Mouse (Mus musculus): ENCODE measurements around the gene Gm12569. TPM values are rescaled to one million over a fixed set of nuclear protein-coding genes. Genes with fewer than 3 reads are reported as not detected.

The Gm12569 gene
- not detected in 2 replicates for polyA plus RNA-seq (2015; fragmentation: Nextera tagmentation; extraction: Ambion mirVana)

- no peak within 1 kb of the TSS for H3K9ac ChIP-seq
- H3K4me3 ChIP-seq = no peak within 1 kb of the TSS
- H3K4me2 ChIP-seq = no peak within 1 kb of the TSS
- no peak within 1 kb of the TSS for H3K27ac ChIP-seq
- no peak for ATAC-seq (ENCODE audit: insufficient number of reproducible peaks, low FRiP score, low TSS enrichment, low read depth)
- H3K27me3 ChIP-seq = no peaks in the 10 kb centered on the region
- WGBS = 93% methylated on average over 11 of the region's 11 CpGs
- no peaks in the 10 kb centered on the region for H3K9me3 ChIP-seq
- H3K36me3 ChIP-seq = no peaks in the 10 kb centered on the region
- no peaks in the 10 kb centered on the region for H3K4me1 ChIP-seq
Observed at GRCm38 (mm10) chr11:51220308-51220707, at the start of gene Gm12569. Gene Gm12569, plus strand, starts transcription at chr11:51220473.

GRCm38 (mm10) chr11:51202726-51203125, 17.5 kb upstream of the Gm12569 start:
- no peak overlapping the region for H3K4me2 ChIP-seq
- H3K4me1 ChIP-seq = no peaks in the 10 kb centered on the region
- 84% methylated on average over 5 of the region's 5 CpGs for WGBS
- no peak for ATAC-seq (ENCODE audit: insufficient number of reproducible peaks, low FRiP score, low TSS enrichment, low read depth)
- no peak overlapping the region for H3K27ac ChIP-seq
- no peaks in the 10 kb centered on the region for H3K36me3 ChIP-seq
- no peaks in the 10 kb centered on the region for H3K9me3 ChIP-seq
- no peaks in the 10 kb centered on the region for H3K27me3 ChIP-seq
- no peak overlapping the region for H3K9ac ChIP-seq
- no peak overlapping the region for H3K4me3 ChIP-seq

- H3K27ac ChIP-seq = no peak overlapping the region
- 78% methylated on average over 3 of the region's 3 CpGs for WGBS
- no peaks in the 10 kb centered on the region for H3K36me3 ChIP-seq
- no peak overlapping the region for H3K9ac ChIP-seq
- no peaks in the 10 kb centered on the region for H3K4me1 ChIP-seq
- ATAC-seq (ENCODE audit: insufficient number of reproducible peaks, low FRiP score, low TSS enrichment, low read depth) = no peak
- H3K4me3 ChIP-seq = no peak overlapping the region
- H3K9me3 ChIP-seq = no peaks in the 10 kb centered on the region
- H3K27me3 ChIP-seq = no peaks in the 10 kb centered on the region
- H3K4me2 ChIP-seq = no peak overlapping the region
Observed at GRCm38 (mm10) chr11:51207758-51208157, 12.5 kb upstream of the Gm12569 start.

GRCm38 (mm10) chr11:51211426-51211825, 8.8 kb upstream of the Gm12569 start:
- Histone ChIP-seq H3K9me3 (no peaks in the 10 kb centered on the region), H3K27ac (no peak overlapping the region), H3K9ac (no peak overlapping the region), H3K27me3 (no peaks in the 10 kb centered on the region), H3K4me1 (no peaks in the 10 kb centered on the region), H3K36me3 (no peaks in the 10 kb centered on the region), H3K4me3 (no peak overlapping the region), H3K4me2 (no peak overlapping the region)
- 91% methylated on average over 5 of the region's 5 CpGs for WGBS
- no peak for ATAC-seq (ENCODE audit: insufficient number of reproducible peaks, low FRiP score, low TSS enrichment, low read depth)

- no peak overlapping the region for H3K4me2 ChIP-seq
- H3K9me3 ChIP-seq = no peaks in the 10 kb centered on the region
- no peaks in the 10 kb centered on the region for H3K36me3 ChIP-seq
- H3K27me3 ChIP-seq = no peaks in the 10 kb centered on the region
- ATAC-seq (ENCODE audit: insufficient number of reproducible peaks, low FRiP score, low TSS enrichment, low read depth) = no peak
- H3K9ac ChIP-seq = no peak overlapping the region
- no peak overlapping the region for H3K27ac ChIP-seq
- H3K4me1 ChIP-seq = no peaks in the 10 kb centered on the region
- whole genome bisulfite sequencing = 85% methylated on average over 7 of the region's 7 CpGs
- H3K4me3 ChIP-seq = no peak overlapping the region
Observed at GRCm38 (mm10) chr11:51214021-51214420, 6.3 kb upstream of the Gm12569 start.

- WGBS = 81% methylated on average over 12 of the region's 12 CpGs
- ATAC-seq (ENCODE audit: insufficient number of reproducible peaks, low FRiP score, low TSS enrichment, low read depth) = no peak
- H3K36me3 ChIP-seq = no peaks in the 10 kb centered on the region
- no peak overlapping the region for H3K4me3 ChIP-seq
- no peaks in the 10 kb centered on the region for H3K4me1 ChIP-seq
- no peaks in the 10 kb centered on the region for H3K27me3 ChIP-seq
- no peak overlapping the region for H3K27ac ChIP-seq
- H3K9ac ChIP-seq = no peak overlapping the region
- no peak overlapping the region for H3K4me2 ChIP-seq
- no peaks in the 10 kb centered on the region for H3K9me3 ChIP-seq
Observed at GRCm38 (mm10) chr11:51219396-51219980, 785 bp upstream of the Gm12569 start.

GRCm38 (mm10) chr11:51227104-51227503, 6.8 kb downstream of the Gm12569 start:
- ATAC-seq (ENCODE audit: insufficient number of reproducible peaks, low FRiP score, low TSS enrichment, low read depth) = no peak
- WGBS = 73% methylated on average over 4 of the region's 4 CpGs

GRCm38 (mm10) chr11:51234626-51235025, 14.4 kb downstream of the Gm12569 start:
- no peak for ATAC-seq (ENCODE audit: insufficient number of reproducible peaks, low FRiP score, low TSS enrichment, low read depth)
- WGBS = 77% methylated on average over 9 of the region's 9 CpGs
- Histone ChIP-seq H3K4me3 (no peak overlapping the region), H3K27me3 (no peaks in the 10 kb centered on the region), H3K9ac (no peak overlapping the region), H3K9me3 (no peaks in the 10 kb centered on the region), H3K4me1 (no peaks in the 10 kb centered on the region), H3K27ac (no peak overlapping the region), H3K4me2 (no peak overlapping the region), H3K36me3 (no peaks in the 10 kb centered on the region)

More at GRCm38 (mm10) chr11:51227104-51227503, 6.8 kb downstream of the Gm12569 start:
- H3K27me3 ChIP-seq = no peaks in the 10 kb centered on the region
- no peak overlapping the region for H3K4me3 ChIP-seq
- no peaks in the 10 kb centered on the region for H3K9me3 ChIP-seq
- no peaks in the 10 kb centered on the region for H3K4me1 ChIP-seq
- no peak overlapping the region for H3K9ac ChIP-seq
- no peaks in the 10 kb centered on the region for H3K36me3 ChIP-seq
- H3K27ac ChIP-seq = no peak overlapping the region
- no peak overlapping the region for H3K4me2 ChIP-seq

- Histone ChIP-seq H3K9me3 (no peaks in the 10 kb centered on the region), H3K4me3 (no peak overlapping the region), H3K4me2 (no peak overlapping the region), H3K27me3 (no peaks in the 10 kb centered on the region), H3K27ac (no peak overlapping the region), H3K36me3 (no peaks in the 10 kb centered on the region), H3K4me1 (no peaks in the 10 kb centered on the region), H3K9ac (no peak overlapping the region)
- 87% methylated on average over 2 of the region's 2 CpGs for WGBS
- no peak for ATAC-seq (ENCODE audit: insufficient number of reproducible peaks, low FRiP score, low TSS enrichment, low read depth)
Observed at GRCm38 (mm10) chr11:51242897-51243296, 22.6 kb downstream of the Gm12569 start.

- H3K4me2 ChIP-seq = no peak overlapping the region
- H3K4me1 ChIP-seq = no peaks in the 10 kb centered on the region
- no peaks in the 10 kb centered on the region for H3K36me3 ChIP-seq
- no peak overlapping the region for H3K9ac ChIP-seq
- H3K27me3 ChIP-seq = no peaks in the 10 kb centered on the region
- no peak overlapping the region for H3K4me3 ChIP-seq
- ATAC-seq (ENCODE audit: insufficient number of reproducible peaks, low FRiP score, low TSS enrichment, low read depth) = no peak
- WGBS = 90% methylated on average over 4 of the region's 4 CpGs
- H3K9me3 ChIP-seq = no peaks in the 10 kb centered on the region
- no peak overlapping the region for H3K27ac ChIP-seq
Observed at GRCm38 (mm10) chr11:51257006-51257405, 36.7 kb downstream of the Gm12569 start.

- Histone ChIP-seq H3K4me2 (peak within 1 kb of the TSS; percentile 95), H3K27ac (peak within 1 kb of the TSS; percentile 96), H3K9me3 (no peaks in the 10 kb centered on the region), H3K4me3 (peak within 1 kb of the TSS; percentile 85), H3K4me1 (peaks cover 25% of the 10 kb centered on the region), H3K9ac (peak within 1 kb of the TSS; percentile 56), H3K27me3 (no peaks in the 10 kb centered on the region), H3K36me3 (no peaks in the 10 kb centered on the region)
- 87% methylated on average over 3 of the region's 3 CpGs for WGBS
- ATAC-seq (ENCODE audit: insufficient number of reproducible peaks, low FRiP score, low TSS enrichment, low read depth) = no peak
Observed at GRCm38 (mm10) chr11:51261680-51262219, 41.5 kb downstream of the Gm12569 start, which contains the start of gene Clk4. Gene Clk4, plus strand, starts transcription at chr11:51261730.

GRCm38 (mm10) chr11:51262342-51263285, 42.3 kb downstream of the Gm12569 start, which contains the start of gene BC049762:
Gene BC049762, minus strand, starts transcription at chr11:51263046.
- H3K36me3 ChIP-seq = 0 out of 2 replicates have a peak, but pooled peaks cover 4% of the 10 kb centered on the region
- H3K9me3 ChIP-seq = no peaks in the 10 kb centered on the region
- 8% methylated on average over 57 of the region's 57 CpGs for WGBS
- H3K4me3 ChIP-seq = peak within 1 kb of the TSS; percentile 85
- peak within 1 kb of the TSS; percentile 95 for H3K4me2 ChIP-seq
- H3K27me3 ChIP-seq = no peaks in the 10 kb centered on the region
- peak; percentile 97 for ATAC-seq (ENCODE audit: insufficient number of reproducible peaks, low FRiP score, low TSS enrichment, low read depth)
- peak within 1 kb of the TSS; percentile 92 for H3K9ac ChIP-seq
- peak within 1 kb of the TSS; percentile 96 for H3K27ac ChIP-seq
- H3K4me1 ChIP-seq = peaks cover 25% of the 10 kb centered on the region

All from limb, embryonic 15.5 days (tissue).